9 mouse cellular contexts compared by ENCODE assay signal in the genomic region with DNA sequence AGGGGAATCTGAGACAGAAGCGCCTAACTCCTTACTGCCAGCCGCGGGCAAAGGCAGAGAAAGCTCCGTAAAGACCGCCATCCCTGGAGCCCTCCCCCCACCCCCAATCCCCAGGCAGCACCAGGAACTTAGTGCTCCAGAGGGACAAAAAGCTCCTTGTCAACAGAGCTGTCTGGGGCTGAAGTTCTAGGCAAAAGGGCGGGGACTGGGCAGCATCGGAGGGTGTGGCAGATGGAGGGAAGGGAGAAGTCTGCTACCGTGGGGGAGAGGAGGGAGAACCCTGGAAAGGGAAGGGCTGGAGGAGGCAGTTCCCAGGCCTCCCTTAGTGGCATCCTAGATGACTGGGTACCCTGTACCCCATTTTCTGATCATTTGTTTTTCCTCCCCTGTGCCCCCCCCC. TPM values are rescaled to one million over a fixed set of nuclear protein-coding genes. Genes with fewer than 3 reads are reported as not detected.
DNase-seq lines count a peak whose midpoint lies in the region; ATAC-seq and TF ChIP-seq lines count a peak whose summit lies in the region.
"Had no signal": no experiment of that assay in that cellular context is flagged by ENCODE, and none has a peak within 500 bp of the region (broad histone marks: within the 10 kb centered on the region; RNA-seq: fewer than 3 reads in every experiment).

No protein-coding gene starts in this region.

- peak overlapping the region; percentile 73; the same call in 1 of the 2 replicates for H3K4me2 ChIP-seq in embryonic facial prominence, embryonic 12.5 days (replicated peaks)
- H3K4me2 ChIP-seq in intestine, embryonic 16.5 days (ENCODE audit: low read depth, low read length), result no peak overlapping the region

- TF ChIP-seq CTCF in layer of hippocampus, adult 2 months (conservative IDR thresholded peaks at IDR 0.05), result no peak

- peaks cover 21% of the 10 kb centered on the region for H3K36me3 ChIP-seq in embryonic facial prominence, embryonic 12.5 days
- no peaks in the 10 kb centered on the region for H3K36me3 ChIP-seq in intestine, embryonic 16.5 days (ENCODE audit: control insufficient read depth, insufficient read depth, low read length)

- H3K27me3 ChIP-seq in embryonic facial prominence, embryonic 12.5 days, result peaks cover 54% of the 10 kb centered on the region
- peaks cover 5% of the 10 kb centered on the region for H3K27me3 ChIP-seq in intestine, embryonic 16.5 days (replicated peaks; ENCODE audit: control insufficient read depth, insufficient read depth, low read length)

- WGBS in embryonic facial prominence, embryonic 12.5 days, result 2% methylated on average over 8 of the region's 8 CpGs
- 7% methylated on average over 8 of the region's 8 CpGs for WGBS in intestine, embryonic 16.5 days

- no peak for DNase-seq in layer of hippocampus, adult 2 months (ENCODE audit: low spot score in 2 of 2)
- DNase-seq in layer of hippocampus, postnatal 14 days (ENCODE audit: low spot score in 2 of 2), result no peak
- peak; percentile 53 for DNase-seq in retina, postnatal 1 day
- no peak for DNase-seq in B cell, adult 2 months
- no peak for DNase-seq in adrenal gland, adult (ENCODE audit: inconsistent age in 2 of 2, low spot score in 1 of 2)

- ATAC-seq in embryonic facial prominence, embryonic 12.5 days (ENCODE audit: insufficient number of reproducible peaks, insufficient read depth, low FRiP score, low TSS enrichment), result no peak
- peak; percentile 55 for ATAC-seq in intestine, embryonic 16.5 days
- ATAC-seq in megakaryocyte-erythroid progenitor cell, adult 5-6 weeks (replicated peaks; ENCODE audit: low FRiP score, low TSS enrichment, poor library complexity, severe bottlenecking), result no peak

- no peaks in the 10 kb centered on the region for H3K9me3 ChIP-seq in embryonic facial prominence, embryonic 12.5 days
- H3K9me3 ChIP-seq in intestine, embryonic 16.5 days (ENCODE audit: control insufficient read depth, low read length), result no peaks in the 10 kb centered on the region

- peak overlapping the region; percentile 98 for H3K27ac ChIP-seq in layer of hippocampus, adult 2 months
- H3K27ac ChIP-seq in embryonic facial prominence, embryonic 12.5 days, result no peak overlapping the region
- no peak overlapping the region for H3K27ac ChIP-seq in intestine, embryonic 16.5 days (ENCODE audit: low read length)

- peak overlapping the region; percentile 92 for H3K4me3 ChIP-seq in layer of hippocampus, adult 2 months
- no peak overlapping the region for H3K4me3 ChIP-seq in embryonic facial prominence, embryonic 12.5 days
- H3K4me3 ChIP-seq in intestine, embryonic 16.5 days (ENCODE audit: low read length), result no peak overlapping the region

- H3K9ac ChIP-seq in embryonic facial prominence, embryonic 12.5 days, result no peak overlapping the region
- no peak overlapping the region for H3K9ac ChIP-seq in intestine, embryonic 16.5 days (ENCODE audit: low read depth, low read length)

- H3K4me1 ChIP-seq in embryonic facial prominence, embryonic 12.5 days, result peaks cover 34% of the 10 kb centered on the region
- peaks cover 36% of the 10 kb centered on the region for H3K4me1 ChIP-seq in intestine, embryonic 16.5 days (ENCODE audit: control insufficient read depth, insufficient read depth, low read length)

RNA-seq across cellular contexts. Expression of gene Map1a, which starts 8.7 kb away (rescaled TPM):
- total RNA-seq in layer of hippocampus, adult 2 months (2021), result 100 to 1,000 TPM; 622 to 629 TPM
- total RNA-seq in layer of hippocampus, postnatal 14 days (2021), result 100 to 1,000 TPM; 472 to 505 TPM
- 3.9 and 4.4 TPM in 2 replicates for polyA plus RNA-seq in embryonic facial prominence, embryonic 12.5 days (2016; fragmentation: Nextera tagmentation; extraction: Ambion mirVana)
- 1.9 and 2.6 TPM in 2 replicates for polyA plus RNA-seq in intestine, embryonic 16.5 days (2015; fragmentation: Nextera tagmentation; extraction: Ambion mirVana)
- total RNA-seq in megakaryocyte-erythroid progenitor cell, adult 5-6 weeks (2014; fragmentation: Nextera tagmentation), result 0.10 TPM in 1 of 2 replicates, not detected in the other
- total RNA-seq in megakaryocyte-erythroid progenitor cell, adult 5-6 weeks (2017), result not detected in 2 replicates

RNA-seq across cellular contexts. Expression of gene Trp53bp1, which starts 26.9 kb away (rescaled TPM):
- 100 to 1,000 TPM; 148 to 162 TPM for total RNA-seq in layer of hippocampus, adult 2 months (2021)
- total RNA-seq in layer of hippocampus, postnatal 14 days (2021), result 100 to 1,000 TPM; 140 to 152 TPM
- 125 and 128 TPM in 2 replicates for polyA plus RNA-seq in embryonic facial prominence, embryonic 12.5 days (2016; fragmentation: Nextera tagmentation; extraction: Ambion mirVana)
- 26.5 and 31.0 TPM in 2 replicates for polyA plus RNA-seq in intestine, embryonic 16.5 days (2015; fragmentation: Nextera tagmentation; extraction: Ambion mirVana)
- 22.9 and 33.3 TPM in 2 replicates for total RNA-seq in megakaryocyte-erythroid progenitor cell, adult 5-6 weeks (2014; fragmentation: Nextera tagmentation)
- 22.6 and 31.8 TPM in 2 replicates for total RNA-seq in megakaryocyte-erythroid progenitor cell, adult 5-6 weeks (2017)

RNA-seq across cellular contexts. Expression of gene Ppip5k1, which starts 57.1 kb away (rescaled TPM):
- 100 to 1,000 TPM; 106 to 110 TPM for total RNA-seq in layer of hippocampus, adult 2 months (2021)
- total RNA-seq in layer of hippocampus, postnatal 14 days (2021), result 10 to 100 TPM; 69.1 to 74.4 TPM
- 13.4 and 13.9 TPM in 2 replicates for polyA plus RNA-seq in embryonic facial prominence, embryonic 12.5 days (2016; fragmentation: Nextera tagmentation; extraction: Ambion mirVana)
- 18.7 and 21.4 TPM in 2 replicates for polyA plus RNA-seq in intestine, embryonic 16.5 days (2015; fragmentation: Nextera tagmentation; extraction: Ambion mirVana)
- 8.4 and 14.2 TPM in 2 replicates for total RNA-seq in megakaryocyte-erythroid progenitor cell, adult 5-6 weeks (2014; fragmentation: Nextera tagmentation)
- 8.2 and 10.1 TPM in 2 replicates for total RNA-seq in megakaryocyte-erythroid progenitor cell, adult 5-6 weeks (2017)

RNA-seq across cellular contexts. Expression of gene Ckmt1, which starts 59.4 kb away (rescaled TPM):
- total RNA-seq in layer of hippocampus, adult 2 months (2021), result 100 to 1,000 TPM; 360 to 396 TPM
- total RNA-seq in layer of hippocampus, postnatal 14 days (2021), result 100 to 1,000 TPM; 333 to 351 TPM
- polyA plus RNA-seq in embryonic facial prominence, embryonic 12.5 days (2016; fragmentation: Nextera tagmentation; extraction: Ambion mirVana), result 10.2 and 13.0 TPM in 2 replicates
- polyA plus RNA-seq in intestine, embryonic 16.5 days (2015; fragmentation: Nextera tagmentation; extraction: Ambion mirVana), result 880 and 1,082 TPM in 2 replicates
- not detected in 2 replicates for total RNA-seq in megakaryocyte-erythroid progenitor cell, adult 5-6 weeks (2014; fragmentation: Nextera tagmentation)
- not detected in 2 replicates for total RNA-seq in megakaryocyte-erythroid progenitor cell, adult 5-6 weeks (2017)
- total RNA-seq: common myeloid progenitor, adult 5-6 weeks had no signal

Comparison
In these comparisons a context has a peak if more than half of its experiments do, and no peak if none do; other contexts are left out.
1. RNA of gene Map1a, which starts 8.7 kb away (total RNA-seq): 622 to 629 TPM in layer of hippocampus, adult 2 months and 472 to 505 TPM in layer of hippocampus, postnatal 14 days; 0.10 TPM in megakaryocyte-erythroid progenitor cell, adult 5-6 weeks; every median in the first group is over 100 times any median in the second.
2. RNA of gene Trp53bp1, which starts 26.9 kb away (total RNA-seq): 148 to 162 TPM in layer of hippocampus, adult 2 months and 140 to 152 TPM in layer of hippocampus, postnatal 14 days; 22.6 to 33.3 TPM in megakaryocyte-erythroid progenitor cell, adult 5-6 weeks; every median in the first group is over 4 times any median in the second.
3. RNA of gene Ppip5k1, which starts 57.1 kb away (total RNA-seq): 106 to 110 TPM in layer of hippocampus, adult 2 months and 69.1 to 74.4 TPM in layer of hippocampus, postnatal 14 days; 8.2 to 14.2 TPM in megakaryocyte-erythroid progenitor cell, adult 5-6 weeks; every median in the first group is over 4 times any median in the second.